Mouse (Mus musculus) effector memory CD4-positive, alpha-beta T cell, adult 7 months (primary cell): ENCODE data around the gene 2610002M06Rik. TPM values are rescaled to one million over a fixed set of nuclear protein-coding genes. Genes with fewer than 3 reads are reported as not detected.

Experiments used
- polyA plus RNA-seq: library from polyadenylated mRNA; unstranded; fragments of 100-300 nt; shearing (Covaris generic); gene quantifications from one replicate; pipeline ENCODE4 v1.2.1, GENCODE M21; 2017

Gene 2610002M06Rik
- polyA plus RNA-seq = 15.2 TPM

DNA sequence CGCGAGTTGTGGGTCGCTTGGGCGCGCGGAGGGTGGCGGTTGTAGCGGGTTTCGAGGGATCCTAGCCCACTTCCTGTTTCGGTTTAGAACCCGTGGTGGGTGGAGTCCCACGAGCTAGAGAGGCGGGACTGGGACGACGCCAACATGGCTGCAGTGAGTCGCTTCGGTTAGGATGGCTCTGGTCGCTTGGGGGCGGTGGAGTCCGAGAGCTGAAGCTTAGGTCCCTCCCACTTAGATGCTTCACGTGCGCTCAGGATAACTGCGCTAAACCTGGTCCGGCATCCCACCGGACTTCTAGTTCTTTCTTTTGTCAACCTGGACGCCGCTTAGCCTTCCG lies at the start of gene 2610002M06Rik:
TSS of gene 2610002M06Rik (minus strand) at position 117 of the 337 bp plus-strand sequence.

GRCm38 (mm10) chrX:107792290-107792689 lies 23.8 kb downstream of the 2610002M06Rik start, which contains the start of gene Tent5d:
Gene Tent5d (plus strand): TSS chrX:107792590.

Other genes starting within 250 kb of the 2610002M06Rik start
- gene Tbx22, start 148.4 kb downstream of the 2610002M06Rik start, polyA plus RNA-seq = not detected
- gene Tent5d, start 23.7 kb downstream of the 2610002M06Rik start, polyA plus RNA-seq = not detected
- not detected for gene Gm732, start 132.1 kb upstream of the 2610002M06Rik start, polyA plus RNA-seq